Mouse (Mus musculus): ENCODE data around the gene Plagl1.

Plagl1 gene

GRCm38 (mm10) chr10:13082459-13082858 is 22.2 kb downstream of the Plagl1 start:
- peak; percentile 5 for DNase-seq (ENCODE audit: low read depth, low spot score)

DNA sequence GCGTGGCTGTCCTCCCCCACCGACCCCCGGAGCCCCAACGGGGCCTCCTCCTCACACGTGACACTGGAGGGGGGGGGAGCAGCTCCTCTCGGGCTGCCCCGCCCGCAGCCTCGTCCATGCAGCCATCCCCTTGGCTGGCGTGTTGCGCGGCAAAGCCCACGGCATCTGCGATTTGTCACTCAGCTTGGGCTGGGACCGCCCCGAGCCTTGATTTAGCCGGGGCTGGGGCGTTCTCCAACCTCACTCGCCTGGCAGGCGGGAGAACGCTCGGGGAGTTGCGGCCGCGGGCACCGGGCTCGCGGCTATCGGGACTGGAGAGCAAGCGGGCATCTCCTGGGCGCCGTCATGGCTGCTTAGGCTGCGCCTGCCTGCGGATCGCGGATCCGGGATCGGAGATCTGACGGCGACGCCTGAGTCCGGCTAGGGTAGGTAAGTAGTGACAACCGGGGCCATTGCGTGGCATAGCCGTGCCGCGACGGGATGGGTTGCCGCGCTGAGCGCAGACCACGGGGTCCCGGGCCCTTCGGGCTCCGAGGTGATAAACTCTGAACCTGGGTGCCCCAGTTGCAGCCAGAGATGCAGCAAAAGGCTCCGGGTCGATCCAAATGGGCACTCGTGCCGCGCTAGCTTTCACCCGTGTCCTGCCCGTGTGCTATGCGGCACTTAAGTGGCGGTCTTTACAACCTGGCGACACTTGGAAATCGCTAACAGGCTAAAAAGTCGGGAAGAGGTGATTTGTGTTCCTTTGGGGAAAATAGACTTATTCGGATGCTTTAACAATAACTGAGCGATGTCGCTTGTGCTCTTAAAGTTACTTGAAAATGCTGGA is 30.5 kb downstream of the Plagl1 start:
- peak; percentile 65 for DNase-seq (ENCODE audit: low read depth, low spot score)

GRCm38 (mm10) chr10:13092996-13093395 is 32.7 kb downstream of the Plagl1 start:
- DNase-seq (ENCODE audit: low read depth, low spot score) = no peak

- no peak for DNase-seq (ENCODE audit: low read depth, low spot score)
Observed at GRCm38 (mm10) chr10:13098895-13099294, 38.6 kb downstream of the Plagl1 start.

- DNase-seq (ENCODE audit: low read depth, low spot score) = no peak
Observed at GRCm38 (mm10) chr10:13100061-13100648, 39.9 kb downstream of the Plagl1 start.

DNA sequence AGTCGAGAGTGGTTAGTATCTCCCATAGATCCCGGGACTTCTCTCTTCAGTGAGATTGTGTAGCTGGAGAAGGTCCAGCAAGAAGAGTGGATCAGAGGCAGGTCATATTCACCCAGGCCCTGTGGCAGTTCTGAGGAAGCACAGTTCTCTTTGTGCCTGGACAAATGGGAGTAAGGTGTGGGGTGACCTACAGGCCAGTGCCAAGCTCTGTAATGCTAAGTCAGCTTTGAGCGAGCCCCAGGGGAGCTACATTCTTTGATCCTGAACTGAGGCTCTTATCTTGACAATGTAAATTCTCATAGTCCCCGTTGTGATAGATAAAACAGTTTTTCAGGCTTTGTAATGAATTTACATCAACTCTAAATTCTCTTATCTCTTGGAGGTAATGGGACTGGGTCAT is 42.1 kb downstream of the Plagl1 start:
- no peak for DNase-seq (ENCODE audit: low read depth, low spot score)

GRCm38 (mm10) chr10:13103838-13104237 is 43.5 kb downstream of the Plagl1 start:
- DNase-seq (ENCODE audit: low read depth, low spot score) = no peak

GRCm38 (mm10) chr10:13106909-13107624 is 46.8 kb downstream of the Plagl1 start:
- DNase-seq (ENCODE audit: low read depth, low spot score) = no peak

- no peak for DNase-seq (ENCODE audit: low read depth, low spot score)
Observed at GRCm38 (mm10) chr10:13108021-13108548, 47.8 kb downstream of the Plagl1 start.

GRCm38 (mm10) chr10:13108847-13109246 is 48.5 kb downstream of the Plagl1 start:
- DNase-seq (ENCODE audit: low read depth, low spot score) = no peak

DNA sequence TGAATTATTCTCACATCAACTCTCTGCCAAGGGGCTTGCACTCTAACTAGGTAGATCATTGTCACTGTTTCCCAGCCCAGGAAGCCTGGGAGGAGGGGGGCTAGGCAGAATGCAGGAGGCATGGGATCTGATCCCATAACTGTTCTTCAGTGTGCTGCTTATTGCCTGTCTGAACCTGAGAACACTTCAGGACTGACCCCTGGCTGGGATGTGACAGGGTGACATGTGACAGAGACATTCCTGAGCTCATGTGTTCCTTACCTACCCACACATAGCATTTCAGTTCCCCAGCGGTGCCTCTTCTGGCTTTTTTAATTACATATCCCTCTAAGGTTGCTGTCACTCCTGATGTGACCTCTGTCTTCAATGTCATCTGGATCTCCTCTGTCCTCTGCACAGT is 49.5 kb downstream of the Plagl1 start:
- no peak for DNase-seq (ENCODE audit: low read depth, low spot score)

DNA sequence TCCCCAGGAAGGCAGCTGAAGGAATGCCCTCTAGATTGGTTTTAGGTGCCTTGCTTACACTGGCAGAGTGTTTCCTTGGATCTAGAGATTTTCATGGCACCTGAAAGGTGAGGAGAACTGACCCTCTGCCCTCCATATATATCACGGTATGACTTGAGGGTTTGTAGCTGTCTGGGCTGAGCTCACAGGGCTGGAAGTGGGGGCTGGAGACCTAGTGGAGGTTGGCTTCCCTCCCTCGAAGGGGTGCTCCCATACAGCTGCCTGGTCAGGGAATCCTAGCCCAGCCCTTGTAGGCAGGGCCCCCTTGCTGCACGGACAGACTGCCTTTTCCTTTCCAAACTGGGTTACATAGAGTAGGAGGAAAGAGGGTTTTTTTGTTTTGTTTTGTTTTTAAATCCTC is 52.5 kb downstream of the Plagl1 start:
- DNase-seq (ENCODE audit: low read depth, low spot score) = no peak

- no peak for DNase-seq (ENCODE audit: low read depth, low spot score)
Observed at GRCm38 (mm10) chr10:13113641-13114040, 53.3 kb downstream of the Plagl1 start.

DNA sequence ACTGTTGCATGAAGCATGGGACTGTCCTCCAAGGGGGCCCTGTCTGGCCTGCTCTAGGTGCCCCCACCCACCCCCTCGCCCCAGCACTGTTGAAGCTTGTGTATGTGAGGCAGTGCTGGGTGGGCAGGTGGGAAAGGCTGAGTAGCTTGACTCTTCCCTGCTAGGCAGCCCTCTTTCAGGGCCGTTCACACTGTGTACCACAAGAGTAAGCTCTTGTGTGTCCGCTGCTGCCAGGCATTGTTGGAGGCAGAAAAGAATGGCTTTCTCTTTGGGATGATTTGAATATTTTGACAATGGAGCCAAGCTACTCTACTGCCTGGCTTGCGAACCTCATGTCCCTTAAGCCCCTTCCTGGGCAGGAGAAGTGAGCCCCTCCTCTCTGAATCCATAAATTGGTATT is 54.7 kb downstream of the Plagl1 start:
- DNase-seq (ENCODE audit: low read depth, low spot score) = no peak

DNA sequence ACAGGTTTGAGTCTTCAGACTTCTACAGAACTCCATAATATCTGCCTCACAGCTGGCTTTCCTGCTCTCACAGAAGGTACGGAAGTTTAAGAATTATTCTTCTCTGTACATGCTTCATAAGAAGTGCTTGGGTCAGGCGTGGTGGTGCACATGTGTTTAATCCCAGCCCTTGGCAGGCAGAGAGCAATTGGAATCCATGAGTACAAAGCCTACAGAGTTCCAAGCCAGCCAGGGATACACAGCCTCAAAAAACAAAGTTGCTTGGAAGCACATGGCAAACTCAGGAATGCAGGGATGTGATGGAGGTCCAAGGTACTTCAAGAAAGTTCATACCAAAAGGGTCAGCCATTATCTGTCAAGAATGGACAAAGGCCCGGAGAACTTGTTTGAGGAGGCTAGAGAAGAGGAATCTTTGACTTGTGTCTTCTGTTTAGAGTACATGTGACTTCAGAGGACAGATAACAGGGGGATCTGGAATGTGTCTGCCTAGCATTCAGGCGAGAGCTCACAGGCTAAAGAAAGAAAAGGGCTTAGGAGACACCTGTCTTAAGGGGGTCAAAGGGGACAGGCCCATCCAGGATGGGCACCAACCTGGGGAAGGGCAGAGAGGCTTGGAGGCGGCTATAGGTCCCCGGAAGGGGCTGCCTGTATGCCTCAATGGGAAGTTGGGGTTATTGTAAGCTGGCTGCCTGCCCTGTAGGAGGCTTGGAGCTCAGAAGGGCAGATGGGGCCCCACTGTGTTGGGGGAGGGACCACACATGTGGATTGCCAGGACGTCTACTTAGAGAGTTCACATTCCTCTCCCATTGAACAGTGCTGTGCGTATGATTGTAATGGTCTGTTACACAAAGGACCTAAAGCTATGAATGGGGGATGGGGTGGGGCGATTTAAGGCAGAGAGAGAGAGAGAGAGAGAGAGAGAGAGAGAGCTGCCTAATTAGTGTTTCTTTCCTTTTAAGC is 56.7 kb downstream of the Plagl1 start:
- DNase-seq (ENCODE audit: low read depth, low spot score) = no peak

DNA sequence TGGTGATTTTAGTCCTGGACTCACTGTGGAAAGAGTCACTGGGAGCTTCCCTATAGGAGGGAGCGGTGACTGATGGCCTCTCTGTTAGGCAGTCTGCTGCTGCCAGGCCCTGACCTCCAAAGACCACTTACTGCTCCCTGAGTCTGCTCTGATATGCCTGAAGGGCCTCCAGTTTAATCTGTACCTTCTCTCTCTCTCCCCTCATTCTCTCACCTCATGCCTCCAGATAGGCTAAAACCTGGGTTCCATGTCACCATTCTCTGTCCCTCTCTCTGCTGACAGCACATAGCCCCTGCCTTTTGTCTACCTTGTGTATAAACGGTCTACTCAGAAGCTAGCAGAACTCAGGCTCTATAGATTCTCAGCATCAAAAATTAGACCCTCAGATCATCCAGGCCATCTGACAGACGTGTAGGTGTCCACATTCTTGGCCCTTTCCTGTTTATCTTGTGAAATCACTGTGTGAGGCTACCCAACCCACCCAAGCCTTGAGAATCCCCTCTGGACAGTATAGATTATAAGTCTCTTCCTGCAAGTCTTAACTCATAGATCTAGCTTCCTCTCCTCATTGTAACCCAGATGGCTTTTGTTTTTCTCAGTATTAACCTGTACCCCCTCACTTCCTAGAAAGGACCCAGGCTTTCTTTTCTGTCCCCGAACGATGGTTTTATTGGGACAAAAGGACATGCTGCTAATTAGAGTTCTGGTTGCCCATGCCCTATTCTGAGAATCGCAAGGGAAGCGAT is 57.9 kb downstream of the Plagl1 start:
- no peak for DNase-seq (ENCODE audit: low read depth, low spot score)

DNA sequence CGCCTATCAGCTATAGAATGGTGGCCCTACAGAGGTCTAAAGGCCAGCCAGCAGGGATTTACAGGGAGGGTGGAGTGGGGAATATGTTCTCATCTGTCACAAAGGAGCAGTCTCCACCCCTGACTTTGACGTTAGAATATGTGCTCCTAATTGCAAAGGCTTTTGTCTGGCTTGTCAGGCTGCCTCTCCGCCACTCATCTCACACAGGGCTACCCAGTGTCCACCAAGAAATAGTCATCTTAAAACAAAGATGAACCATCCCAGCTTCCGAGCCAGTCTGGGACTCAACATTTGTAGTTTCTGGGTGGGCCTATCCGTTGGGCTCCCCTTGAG is 58.4 kb downstream of the Plagl1 start:
- DNase-seq (ENCODE audit: low read depth, low spot score) = no peak

DNA sequence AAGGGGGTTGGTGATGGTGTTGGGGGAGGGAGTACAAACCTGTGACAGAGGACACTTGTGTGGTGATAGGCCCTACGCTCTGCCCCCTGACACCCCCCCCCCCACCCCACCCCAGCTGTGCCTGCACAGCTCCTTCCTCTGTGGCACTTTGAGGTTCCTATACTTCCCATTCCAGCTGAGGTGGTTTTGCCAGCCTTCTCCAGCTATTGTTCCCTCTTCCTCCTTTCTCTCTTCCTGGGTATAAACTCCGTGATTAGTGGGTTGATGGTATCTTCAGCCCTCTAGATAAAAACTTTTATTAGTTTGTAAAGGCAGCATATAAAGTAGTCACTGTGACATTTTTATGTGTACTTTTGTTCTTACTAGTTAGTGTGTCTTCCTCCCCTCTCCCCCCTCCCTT is 59.0 kb downstream of the Plagl1 start:
- no peak for DNase-seq (ENCODE audit: low read depth, low spot score)

GRCm38 (mm10) chr10:13125811-13126210 is 65.5 kb downstream of the Plagl1 start:
- DNase-seq (ENCODE audit: low read depth, low spot score) = no peak

GRCm38 (mm10) chr10:13127335-13127734 is 67.0 kb downstream of the Plagl1 start:
- no peak for DNase-seq (ENCODE audit: low read depth, low spot score)

GRCm38 (mm10) chr10:13127946-13128345 is 67.6 kb downstream of the Plagl1 start:
- no peak for DNase-seq (ENCODE audit: low read depth, low spot score)
